Mouse (Mus musculus) urinary bladder, postnatal 10 days (tissue): Measurements from ENCODE around the gene Lrrn2.

Experiments used
- DNase-seq: peaks from one replicate; pipeline ENCODE4 v3.0.0; 2022; ENCODE audit warnings: low spot score

Gene Lrrn2

GRCm38 (mm10) chr1:132885701-132886100 is 5.6 kb downstream of the Lrrn2 start:
- no peak for DNase-seq

GRCm38 (mm10) chr1:132886626-132887025 is 6.6 kb downstream of the Lrrn2 start:
- DNase-seq: no peak

GRCm38 (mm10) chr1:132888811-132889210 is 8.7 kb downstream of the Lrrn2 start:
- no peak for DNase-seq

- DNase-seq: no peak
Observed at GRCm38 (mm10) chr1:132890161-132890794, 10.2 kb downstream of the Lrrn2 start.

GRCm38 (mm10) chr1:132892065-132892464 is 12.0 kb downstream of the Lrrn2 start:
- DNase-seq: no peak

- no peak for DNase-seq
Observed at GRCm38 (mm10) chr1:132893311-132894077, 13.4 kb downstream of the Lrrn2 start.

- DNase-seq: no peak
Observed at GRCm38 (mm10) chr1:132899029-132899428, 19.0 kb downstream of the Lrrn2 start.

- no peak for DNase-seq
Observed at GRCm38 (mm10) chr1:132899626-132900025, 19.6 kb downstream of the Lrrn2 start.

- no peak for DNase-seq
Observed at GRCm38 (mm10) chr1:132900945-132901344, 20.9 kb downstream of the Lrrn2 start.

GRCm38 (mm10) chr1:132903519-132903918 is 23.4 kb downstream of the Lrrn2 start:
- DNase-seq: no peak

GRCm38 (mm10) chr1:132909090-132909489 is 29.0 kb downstream of the Lrrn2 start:
- DNase-seq: no peak

GRCm38 (mm10) chr1:132909951-132910350 is 29.9 kb downstream of the Lrrn2 start:
- DNase-seq: no peak

GRCm38 (mm10) chr1:132910414-132911041 is 30.5 kb downstream of the Lrrn2 start:
- no peak for DNase-seq

- no peak for DNase-seq
Observed at GRCm38 (mm10) chr1:132915849-132916493, 35.9 kb downstream of the Lrrn2 start.

GRCm38 (mm10) chr1:132917554-132917953 is 37.5 kb downstream of the Lrrn2 start:
- DNase-seq: no peak

- no peak for DNase-seq
Observed at GRCm38 (mm10) chr1:132918117-132918680, 38.1 kb downstream of the Lrrn2 start.

- no peak for DNase-seq
Observed at GRCm38 (mm10) chr1:132919258-132919657, 39.2 kb downstream of the Lrrn2 start.

GRCm38 (mm10) chr1:132921071-132921470 is 41.0 kb downstream of the Lrrn2 start:
- no peak for DNase-seq

- no peak for DNase-seq
Observed at GRCm38 (mm10) chr1:132922257-132922656, 42.2 kb downstream of the Lrrn2 start.

- no peak for DNase-seq
Observed at GRCm38 (mm10) chr1:132925270-132925669, 45.2 kb downstream of the Lrrn2 start.

GRCm38 (mm10) chr1:132928032-132928906 is 48.2 kb downstream of the Lrrn2 start:
- no peak for DNase-seq
